Mouse (Mus musculus): ENCODE data around the gene Cry1. TPM values are rescaled to one million over a fixed set of nuclear protein-coding genes. Genes with fewer than 3 reads are reported as not detected.

Cry1 gene
- total RNA-seq, 2 experiments from 2014 or later = 9.6 to 16.0 TPM

Other genes with a start within 250 kb of the Cry1 start
- gene Fhl4, start 82.6 kb downstream of the Cry1 start, total RNA-seq (2021) = under 1 TPM; 0.22 to 0.31 TPM
- 10 to 100 TPM; 15.3 to 16.8 TPM for gene Tmem263, start 82.4 kb downstream of the Cry1 start, total RNA-seq (2021)
- 10 to 100 TPM; 21.5 to 24.3 TPM for gene Mterf2, start 57.0 kb downstream of the Cry1 start, total RNA-seq (2021)
- gene Btbd11, start 201.8 kb upstream of the Cry1 start, total RNA-seq (2021) = 1 to 10 TPM; 1.4 to 1.7 TPM